Comparison of ENCODE assay signal across 9 mouse cellular contexts in genomic region chr2:172551081-172551720, GRCm38 (mm10). TPM values are rescaled to one million over a fixed set of nuclear protein-coding genes. Genes with fewer than 3 reads are reported as not detected.
A peak's percentile ranks its signal among the peaks of the same experiment; 100 is the strongest.
DNase-seq lines count a peak whose midpoint lies in the region; ATAC-seq and TF ChIP-seq lines count a peak whose summit lies in the region.
"Had no signal": no experiment of that assay in that cellular context is flagged by ENCODE, and none has a peak within 500 bp of the region (broad histone marks: within the 10 kb centered on the region; RNA-seq: fewer than 3 reads in every experiment).

No protein-coding gene starts in this region.

- no peak overlapping the region for H3K27ac ChIP-seq in gastrocnemius, adult 2 months
- H3K27ac ChIP-seq in testis, adult 2 months (ENCODE audit: control insufficient read depth, insufficient read depth, low read depth, low read length) = no peak overlapping the region
- no peak overlapping the region for H3K27ac ChIP-seq in intestine, embryonic 16.5 days (ENCODE audit: low read length)
- no peak overlapping the region for H3K27ac ChIP-seq in stomach, embryonic 16.5 days (ENCODE audit: low read length)

- DNase-seq in gastrocnemius, adult 2 months = no peak
- DNase-seq in gastrocnemius, postnatal 4 days (ENCODE audit: low spot score in 2 of 2) = no peak
- no peak for DNase-seq in testis, postnatal 14 days (ENCODE audit: low spot score)
- DNase-seq in ovary, postnatal 14 days (ENCODE audit: low spot score) = no peak

- under 1% methylated on average over 57 of the region's 57 CpGs for WGBS in intestine, embryonic 16.5 days
- 1% methylated on average over 57 of the region's 57 CpGs for WGBS in stomach, embryonic 16.5 days

- H3K4me2 ChIP-seq in intestine, embryonic 16.5 days (ENCODE audit: low read depth, low read length) = peak overlapping the region; percentile 37
- peak overlapping the region; percentile 54 for H3K4me2 ChIP-seq in stomach, embryonic 16.5 days (ENCODE audit: low read depth, low read length)

- intact Hi-C loops in gastrocnemius, adult 2 months (cut with DNase I) = loop anchor here (10.0 kb wide), 1 partner anchor 224 kb away; no protein-coding TSS in a partner anchor

- H3K4me1 ChIP-seq in testis, adult 2 months (ENCODE audit: control insufficient read depth, insufficient read depth, low read length) = peaks cover 15% of the 10 kb centered on the region
- H3K4me1 ChIP-seq in intestine, embryonic 16.5 days (ENCODE audit: control insufficient read depth, insufficient read depth, low read length) = peaks cover 33% of the 10 kb centered on the region
- H3K4me1 ChIP-seq in stomach, embryonic 16.5 days (ENCODE audit: control insufficient read depth, insufficient read depth, low read length) = peaks cover 8% of the 10 kb centered on the region; the same call in 1 of the 2 replicates

- no peak overlapping the region for H3K9ac ChIP-seq in intestine, embryonic 16.5 days (ENCODE audit: low read depth, low read length)
- peak overlapping the region; percentile 53 for H3K9ac ChIP-seq in stomach, embryonic 16.5 days (ENCODE audit: low read length)

- H3K4me3 ChIP-seq in gastrocnemius, adult 2 months = peak overlapping the region; percentile 67
- H3K4me3 ChIP-seq in testis, adult 2 months (ENCODE audit: control insufficient read depth, low read depth, low read length) = peak overlapping the region; percentile 7
- peak overlapping the region; percentile 44; the same call in 1 of the 2 replicates for H3K4me3 ChIP-seq in intestine, embryonic 16.5 days (ENCODE audit: low read length)
- peak overlapping the region; percentile 45 for H3K4me3 ChIP-seq in stomach, embryonic 16.5 days (replicated peaks; ENCODE audit: low read length)

- TF ChIP-seq CTCF in gastrocnemius, adult 2 months (IDR thresholded peaks at IDR 0.05) = no peak
- TF ChIP-seq CTCF in testis, adult 2 months (IDR thresholded peaks at IDR 0.05; ENCODE audit: control insufficient read depth, insufficient read depth, insufficient replicate concordance, low read depth, low read length) = no peak

- H3K9me3 ChIP-seq in intestine, embryonic 16.5 days (ENCODE audit: control insufficient read depth, low read length) = no peaks in the 10 kb centered on the region
- no peaks in the 10 kb centered on the region for H3K9me3 ChIP-seq in stomach, embryonic 16.5 days (replicated peaks; ENCODE audit: control insufficient read depth, low read length)

- TF ChIP-seq POLR2A in testis, adult 2 months (IDR thresholded peaks at IDR 0.05; ENCODE audit: control insufficient read depth, low read depth, low read length) = no peak

- ATAC-seq in intestine, embryonic 16.5 days = no peak
- no peak for ATAC-seq in stomach, embryonic 16.5 days (ENCODE audit: insufficient read depth, low FRiP score)
- no peak for ATAC-seq in granulocyte monocyte progenitor cell, adult 5-6 weeks (replicated peaks; ENCODE audit: poor library complexity, severe bottlenecking)

- H3K36me3 ChIP-seq in testis, adult 2 months (ENCODE audit: control insufficient read depth, insufficient read depth, low read length) = no peaks in the 10 kb centered on the region
- H3K36me3 ChIP-seq in intestine, embryonic 16.5 days (ENCODE audit: control insufficient read depth, insufficient read depth, low read length) = no peaks in the 10 kb centered on the region
- no peaks in the 10 kb centered on the region for H3K36me3 ChIP-seq in stomach, embryonic 16.5 days (ENCODE audit: control insufficient read depth, insufficient read depth, low read length)

- peaks cover 14% of the 10 kb centered on the region for H3K27me3 ChIP-seq in testis, adult 2 months (ENCODE audit: control insufficient read depth, insufficient read depth, low read length)
- peaks cover 85% of the 10 kb centered on the region for H3K27me3 ChIP-seq in intestine, embryonic 16.5 days (replicated peaks; ENCODE audit: control insufficient read depth, insufficient read depth, low read length)
- H3K27me3 ChIP-seq in stomach, embryonic 16.5 days (ENCODE audit: control insufficient read depth, insufficient read depth, low read length) = peaks cover 80% of the 10 kb centered on the region

RNA-seq across cellular contexts. Expression of gene Tfap2c, which starts 1.8 kb away (rescaled TPM):
- not detected for total RNA-seq in gastrocnemius, adult 2 months (2021)
- total RNA-seq in gastrocnemius, postnatal 4 days (2021) = not detected
- polyA plus RNA-seq in testis, adult 2 months (2012; rRNA removed) = 0.11 and 0.23 TPM in 2 replicates
- 0.04 and 0.13 TPM in 2 replicates for polyA plus RNA-seq in intestine, embryonic 16.5 days (2015; fragmentation: Nextera tagmentation; extraction: Ambion mirVana)
- polyA plus RNA-seq in stomach, embryonic 16.5 days (2015; fragmentation: Nextera tagmentation; extraction: Ambion mirVana) = 7.6 and 8.4 TPM in 2 replicates
- not detected in 2 replicates for total RNA-seq in granulocyte monocyte progenitor cell, adult 5-6 weeks (2014; fragmentation: Nextera tagmentation)
- not detected in 2 replicates for total RNA-seq in granulocyte monocyte progenitor cell, adult 5-6 weeks (2017)
- total RNA-seq: heart, postnatal 36 days had no signal

Comparison
In these comparisons a context has a peak if more than half of its experiments do, and no peak if none do; other contexts are left out.
1. H3K4me3 ChIP-seq: peak in every context shown above with its lines; median percentile 67 in gastrocnemius, adult 2 months; 45 in stomach, embryonic 16.5 days; 44 in intestine, embryonic 16.5 days; 7 in testis, adult 2 months.